Mouse (Mus musculus) CH12.LX (cell line): Measurements from ENCODE around the gene Tex28. TPM values are rescaled to one million over a fixed set of nuclear protein-coding genes. Genes with fewer than 3 reads are reported as not detected.

ENCODE experiments used
- DNase-seq: peaks from one replicate; pipeline ENCODE4 v3.0.0-alpha.2; 2013; ENCODE audit errors: extremely low read depth
- H3K27ac ChIP-seq: 2 replicates; pipeline ENCODE4 v1.5.1; 2012; ENCODE audit warnings: low read depth, mild to moderate bottlenecking, control low read depth, moderate library complexity; ENCODE audit not compliant: insufficient read depth
- H3K27me3 ChIP-seq: replicated peaks from 2 replicates; pipeline ENCODE3; 2012; ENCODE audit warnings: inconsistent platforms
- H3K36me3 ChIP-seq, 2 experiments: replicated peaks in 1 of 2; 2 replicates each; pipeline versions ENCODE3 to v1.6.1; 2012; ENCODE audit warnings: inconsistent platforms in 1 of 2, low read length in 1 of 2, mild to moderate bottlenecking in 1 of 2, mixed read lengths in 1 of 2, moderate library complexity in 1 of 2; ENCODE audit not compliant: control insufficient read depth in 1 of 2, insufficient read depth in 1 of 2
- H3K4me1 ChIP-seq, 2 experiments: 2 replicates each; pipeline ENCODE4 v1.6.1; 2012; ENCODE audit warnings: inconsistent platforms in 1 of 2, moderate library complexity in 1 of 2; ENCODE audit not compliant: insufficient read depth in 2 of 2, control insufficient read depth in 1 of 2
- H3K4me2 ChIP-seq: 2 replicates; pipeline ENCODE4 v1.6.1; 2012; ENCODE audit warnings: low read depth, mild to moderate bottlenecking, control low read depth; ENCODE audit not compliant: poor library complexity, insufficient read depth, severe bottlenecking
- H3K4me3 ChIP-seq, 3 experiments: fragments of 150-350 bp in 1 of 3; sonication (generic) in 1 of 3; replicated peaks in 1 of 3; 2 replicates each; pipeline versions ENCODE3 to v1.5.1; 2011 to 2012; ENCODE audit warnings: low read depth in 2 of 3, low read length in 2 of 3, mild to moderate bottlenecking in 2 of 3, moderate library complexity in 2 of 3, control low read depth in 1 of 3, improper control_type of control experiment in 1 of 3, inconsistent platforms in 1 of 3, mixed read lengths in 1 of 3; ENCODE audit not compliant: poor library complexity in 1 of 3
- H3K79me2 ChIP-seq: replicated peaks from 2 replicates; pipeline ENCODE4 v1.6.1; 2012; ENCODE audit warnings: mild to moderate bottlenecking, moderate library complexity; ENCODE audit not compliant: control insufficient read depth, poor library complexity, insufficient read depth, severe bottlenecking; ENCODE audit errors: extremely low read depth
- H3K9ac ChIP-seq: 2 replicates; pipeline ENCODE4 v1.6.1; 2012; ENCODE audit warnings: low read depth, mild to moderate bottlenecking, control low read depth, moderate library complexity; ENCODE audit not compliant: insufficient read depth
- H3K9me3 ChIP-seq: replicated peaks from 2 replicates; pipeline ENCODE3; 2012; ENCODE audit warnings: low read length, inconsistent platforms, mixed read lengths
- BHLHE40 ChIP-seq: IDR thresholded peaks from 2 replicates; pipeline ENCODE4 v1.6.1; 2011; ENCODE audit warnings: mild to moderate bottlenecking, low read depth, low read length, improper control_type of control experiment
- CHD2 ChIP-seq: IDR thresholded peaks from 2 replicates; pipeline ENCODE4 v1.6.1; 2011; ENCODE audit warnings: low read length, improper control_type of control experiment
- CTCF ChIP-seq, 2 experiments: IDR thresholded peaks in 1 of 2; conservative IDR thresholded peaks in 1 of 2; 2 replicates each; pipeline ENCODE4 v1.5.1; 2011 to 2012; ENCODE audit warnings: low read depth in 2 of 2, low read length in 2 of 2, improper control_type of control experiment in 1 of 2, inconsistent platforms in 1 of 2, mild to moderate bottlenecking in 1 of 2, moderate library complexity in 1 of 2
- E2F4 ChIP-seq: IDR thresholded peaks from 2 replicates; pipeline ENCODE4 v1.6.1; 2011; ENCODE audit warnings: low read depth, low read length, improper control_type of control experiment; ENCODE audit not compliant: insufficient replicate concordance
- EP300 ChIP-seq: IDR thresholded peaks from 2 replicates; pipeline ENCODE4 v1.6.1; 2011; ENCODE audit warnings: low read length, improper control_type of control experiment
- ETS1 ChIP-seq: conservative IDR thresholded peaks from 2 replicates; pipeline ENCODE4 v1.6.1; 2012; ENCODE audit warnings: low read depth, mild to moderate bottlenecking, inconsistent platforms, low read length, improper control_type of control experiment, moderate library complexity
- HCFC1 ChIP-seq: IDR thresholded peaks from 2 replicates; pipeline ENCODE4 v1.6.1; 2012; ENCODE audit warnings: low read depth, mild to moderate bottlenecking, inconsistent platforms, low read length, improper control_type of control experiment
- IRF4 ChIP-seq: IDR thresholded peaks from 2 replicates; pipeline ENCODE4 v1.6.1; 2014; ENCODE audit warnings: low read depth, mild to moderate bottlenecking, inconsistent platforms, low read length, improper control_type of control experiment
- JUND ChIP-seq: conservative IDR thresholded peaks from 2 replicates; pipeline ENCODE4 v1.6.1; 2011; ENCODE audit warnings: low read depth, low read length, improper control_type of control experiment
- MAX ChIP-seq: IDR thresholded peaks from 2 replicates; pipeline ENCODE4 v1.6.1; 2011; ENCODE audit warnings: low read length, improper control_type of control experiment
- MAZ ChIP-seq: IDR thresholded peaks from 2 replicates; pipeline ENCODE4 v1.6.1; 2012; ENCODE audit warnings: low read depth, mild to moderate bottlenecking, inconsistent platforms, low read length, improper control_type of control experiment, moderate library complexity
- MEF2A ChIP-seq: IDR thresholded peaks from 2 replicates; pipeline ENCODE4 v1.6.1; 2014; ENCODE audit warnings: low read depth, mild to moderate bottlenecking, inconsistent platforms, low read length, improper control_type of control experiment, borderline replicate concordance
- NRF1 ChIP-seq: IDR thresholded peaks from 2 replicates; pipeline ENCODE4 v1.6.1; 2014; ENCODE audit warnings: low read depth, mild to moderate bottlenecking, inconsistent platforms, low read length, improper control_type of control experiment, moderate library complexity
- PAX5 ChIP-seq: IDR thresholded peaks from 2 replicates; pipeline ENCODE4 v1.6.1; 2012; ENCODE audit warnings: low read length, inconsistent platforms, mixed read lengths
- POLR2AphosphoS2 ChIP-seq: IDR thresholded peaks from 2 replicates; pipeline ENCODE4 v1.6.1; 2011; ENCODE audit warnings: low read depth, low read length, improper control_type of control experiment
- RAD21 ChIP-seq: IDR thresholded peaks from 2 replicates; pipeline ENCODE4 v1.6.1; 2011; ENCODE audit warnings: low read depth, mild to moderate bottlenecking, low read length, improper control_type of control experiment, moderate library complexity
- RCOR1 ChIP-seq: conservative IDR thresholded peaks from 2 replicates; pipeline ENCODE4 v1.6.1; 2012; ENCODE audit warnings: low read depth, mild to moderate bottlenecking, inconsistent platforms, low read length, improper control_type of control experiment
- SIN3A ChIP-seq: IDR thresholded peaks from 2 replicates; pipeline ENCODE4 v1.6.1; 2012; ENCODE audit warnings: low read length, improper control_type of control experiment, inconsistent platforms
- SMC3 ChIP-seq: IDR thresholded peaks from 2 replicates; pipeline ENCODE4 v1.6.1; 2011; ENCODE audit warnings: low read depth, low read length, improper control_type of control experiment
- TBP ChIP-seq: conservative IDR thresholded peaks from 2 replicates; pipeline ENCODE4 v1.6.1; 2011; ENCODE audit warnings: low read depth, low read length, improper control_type of control experiment
- TCF12 ChIP-seq: IDR thresholded peaks from 2 replicates; pipeline ENCODE4 v1.6.1; 2014; ENCODE audit warnings: low read depth, mild to moderate bottlenecking, inconsistent platforms, low read length, improper control_type of control experiment
- USF2 ChIP-seq: conservative IDR thresholded peaks from 2 replicates; pipeline ENCODE4 v1.6.1; 2011; ENCODE audit warnings: low read depth, low read length, improper control_type of control experiment
- ZC3H11A ChIP-seq: IDR thresholded peaks from 2 replicates; pipeline ENCODE4 v1.6.1; 2012; ENCODE audit warnings: low read depth, mild to moderate bottlenecking, inconsistent platforms, low read length, improper control_type of control experiment
- ZNF384 ChIP-seq: IDR thresholded peaks from 2 replicates; pipeline ENCODE4 v1.6.1; 2012; ENCODE audit warnings: low read depth, low read length, improper control_type of control experiment, inconsistent platforms
- dilution Hi-C: fragments of 300-500 bp; cut with MboI; formaldehyde crosslinking; loops from 2 replicates; pipeline ENCODE4 v1.14.3; 2020; ENCODE audit warnings: low sequenced_read_pairs; ENCODE audit not compliant: extremely low pct_unique_long_range_greater_than_20kb, extremely low pct_ligation_motif_present
- in situ Hi-C: fragments of 300-500 bp; cut with MboI; formaldehyde crosslinking; loops from 3 replicates; pipeline ENCODE4 v1.14.3; 2019; ENCODE audit warnings: low sequenced_read_pairs, low pct_ligation_motif_present, low pct_unique_long_range_greater_than_20kb, mixed read lengths
- polyA plus RNA-seq: library from polyadenylated mRNA; unstranded; fragments of >175 nt; gene quantifications from 2 replicates; pipeline ENCODE4 v1.2.1, GENCODE M21; 2012; ENCODE audit warnings: low read depth; ENCODE audit not compliant: insufficient read length
- total RNA-seq, 2 experiments: library from RNA; depleted of rRNA; stranded (reverse); fragments of 300-350 nt in 1 of 2; fragments of >200 nt in 1 of 2; gene quantifications; 2 replicates each; pipeline ENCODE4 v1.2.3; 2012 to 2014

The Tex28 gene
- total and polyA plus RNA-seq, 3 experiments = not detected

DNA sequence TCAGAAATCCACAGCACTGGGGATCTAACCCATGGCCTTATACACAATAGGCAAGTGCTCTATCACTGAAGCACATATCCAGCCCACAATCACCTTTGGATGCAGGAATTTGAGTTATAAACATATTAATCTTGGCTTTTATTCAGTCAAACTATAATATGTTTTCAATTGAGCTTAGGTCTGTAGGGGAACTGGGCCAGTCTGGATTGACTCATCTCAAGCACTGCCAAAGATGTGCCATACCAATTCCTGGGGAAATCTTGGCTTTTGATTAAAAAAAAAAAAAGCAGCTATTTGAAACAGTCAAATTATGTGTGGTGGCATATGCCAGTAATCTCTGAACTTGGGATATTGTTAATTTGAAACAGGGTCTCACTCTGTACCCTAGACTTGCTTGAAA lies 53.6 kb downstream of the Tex28 start:
- DNase-seq = no peak
- Histone ChIP-seq H3K36me3 (no peaks in the 10 kb centered on the region), H3K4me3 (no peak overlapping the region), H3K9me3 (no peaks in the 10 kb centered on the region), H3K9ac (no peak overlapping the region), H3K79me2 (no peaks in the 10 kb centered on the region), H3K4me1 (no peaks in the 10 kb centered on the region), H3K27me3 (no peaks in the 10 kb centered on the region), H3K4me2 (no peak overlapping the region), H3K27ac (no peak overlapping the region)
- in situ Hi-C loops = loop anchor here (10.0 kb wide), 1 partner anchor 301 kb away; no protein-coding TSS in a partner anchor
- no peak for TF ChIP-seq HCFC1
- TF ChIP-seq MEF2A = no peak
- no peak for TF ChIP-seq CHD2
- TF ChIP-seq E2F4 = no peak
- TF ChIP-seq IRF4 = no peak
- dilution Hi-C loops = no loop called here

GRCm38 (mm10) chrX:74108747-74109146 lies 58.9 kb downstream of the Tex28 start:
- no peaks in the 10 kb centered on the region for H3K36me3 ChIP-seq
- H3K27ac ChIP-seq = no peak overlapping the region
- H3K9ac ChIP-seq = no peak overlapping the region
- no peaks in the 10 kb centered on the region for H3K79me2 ChIP-seq
- dilution Hi-C loops = no loop called here
- H3K9me3 ChIP-seq = no peaks in the 10 kb centered on the region
- H3K4me1 ChIP-seq = peaks cover 0 to 16% of the 10 kb centered on the region in 2 experiments; a peak in 2 of 4 replicates
- in situ Hi-C loops = no loop called here
- no peak overlapping the region for H3K4me2 ChIP-seq
- H3K27me3 ChIP-seq = no peaks in the 10 kb centered on the region
- TF ChIP-seq ZC3H11A (no peak), SIN3A (no peak), NRF1 (no peak), RAD21 (no peak), USF2 (no peak)
- TF ChIP-seq, all 38 proteins: peak for 0
- no peak overlapping the region for H3K4me3 ChIP-seq
- DNase-seq = no peak

DNA sequence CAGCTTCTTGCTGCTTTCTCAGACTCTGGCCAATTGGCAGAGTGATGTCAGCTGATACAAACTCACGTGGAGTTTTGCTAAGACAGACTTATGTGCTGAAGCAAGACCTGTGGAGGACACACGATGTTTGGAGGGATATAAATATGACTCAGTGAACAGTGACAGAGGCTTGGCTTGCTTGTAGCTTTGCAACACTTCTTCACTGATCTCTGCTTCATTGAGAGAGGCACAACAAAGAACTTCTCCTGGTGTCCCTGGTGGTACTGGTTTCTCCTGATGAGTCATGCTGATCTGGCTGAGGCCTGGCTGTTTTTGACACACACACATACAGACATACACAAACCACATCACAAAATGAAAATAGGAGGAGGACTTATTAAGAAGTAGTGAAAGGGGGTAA lies 61.7 kb downstream of the Tex28 start:
- in situ Hi-C loops (no loop called here), dilution Hi-C loops (no loop called here)
- H3K4me1 ChIP-seq = peaks cover 0 to 16% of the 10 kb centered on the region in 2 experiments; a peak in 2 of 4 replicates
- H3K9me3 ChIP-seq = no peaks in the 10 kb centered on the region
- H3K9ac ChIP-seq = no peak overlapping the region
- no peak for TF ChIP-seq ETS1
- TF ChIP-seq CHD2 = no peak
- no peak for TF ChIP-seq RCOR1
- no peak for TF ChIP-seq ZNF384
- TF ChIP-seq USF2 = no peak
- no peak for TF ChIP-seq EP300
- no peak for TF ChIP-seq PAX5
- TF ChIP-seq HCFC1 = no peak
- TF ChIP-seq BHLHE40 = no peak
- no peak for TF ChIP-seq MAX
- no peak for TF ChIP-seq TBP
- no peak for TF ChIP-seq MEF2A
- TF ChIP-seq MAZ = no peak
- no peak for TF ChIP-seq POLR2AphosphoS2
- TF ChIP-seq RAD21 = no peak
- no peak for TF ChIP-seq JUND
- no peak for TF ChIP-seq SMC3
- no peak for TF ChIP-seq IRF4
- no peak for TF ChIP-seq CTCF (conservative IDR thresholded peaks at IDR 0.05 in 1 of 2, IDR thresholded peaks at IDR 0.05 in 1 of 2; ENCODE audit: low read depth in 2 of 2, low read length in 2 of 2)
- TF ChIP-seq TCF12 = no peak
- no peaks in the 10 kb centered on the region for H3K79me2 ChIP-seq
- no peak overlapping the region for H3K4me3 ChIP-seq
- H3K4me2 ChIP-seq = no peak overlapping the region; the same call in 1 of the 2 replicates
- no peak overlapping the region for H3K27ac ChIP-seq
- H3K27me3 ChIP-seq = no peaks in the 10 kb centered on the region
- H3K36me3 ChIP-seq = no peaks in the 10 kb centered on the region
- no peak for DNase-seq
